Mouse (Mus musculus) myocyte (in vitro differentiated cells): ENCODE data around the gene Xirp1.
A peak's percentile ranks its signal among the peaks of the same experiment; 100 is the strongest.

Source experiments
- E2F4 ChIP-seq: IDR thresholded peaks from one replicate; pipeline ENCODE4 v1.6.1; 2011; ENCODE audit warnings: mild to moderate bottlenecking, control low read depth, moderate library complexity; ENCODE audit not compliant: insufficient read depth
- MAX ChIP-seq: IDR thresholded peaks from one replicate; pipeline ENCODE4 v1.6.1; 2011; ENCODE audit warnings: low read depth, mild to moderate bottlenecking, control low read depth
- MYOD1 ChIP-seq, 3 experiments: IDR thresholded peaks; one replicate each; pipeline ENCODE4 v1.6.1; 2011; ENCODE audit warnings: control low read depth in 2 of 3, low read depth in 2 of 3, mild to moderate bottlenecking in 2 of 3, moderate library complexity in 1 of 3; ENCODE audit not compliant: insufficient read length in 2 of 3, control insufficient read depth in 1 of 3
- POLR2A ChIP-seq: IDR thresholded peaks from one replicate; pipeline ENCODE4 v1.6.1; 2011; ENCODE audit warnings: low read depth, mild to moderate bottlenecking, control low read depth, moderate library complexity; ENCODE audit not compliant: insufficient read length
- POLR2AphosphoS2 ChIP-seq: IDR thresholded peaks from one replicate; pipeline ENCODE4 v1.6.1; 2011; ENCODE audit warnings: low read depth, control low read depth; ENCODE audit not compliant: insufficient read length
- SRF ChIP-seq: IDR thresholded peaks from one replicate; pipeline ENCODE4 v1.6.1; 2011; ENCODE audit warnings: low read depth; ENCODE audit not compliant: control insufficient read depth, insufficient read length
- TCF12 ChIP-seq: IDR thresholded peaks from one replicate; pipeline ENCODE4 v1.6.1; 2011; ENCODE audit warnings: mild to moderate bottlenecking, control low read depth; ENCODE audit not compliant: poor library complexity, insufficient read depth, severe bottlenecking
- USF1 ChIP-seq: IDR thresholded peaks from one replicate; pipeline ENCODE4 v1.6.1; 2011; ENCODE audit warnings: low read depth, mild to moderate bottlenecking, control low read depth, moderate library complexity

GRCm38 (mm10) chr9:120012781-120013180 lies 10.6 kb downstream of the Xirp1 start:
- TF ChIP-seq USF1 (no peak), MAX (no peak), TCF12 (no peak), E2F4 (no peak), POLR2A (no peak), SRF (no peak), MYOD1 (IDR thresholded peaks at IDR 0.05; ENCODE audit: control insufficient read depth in 1 of 3, insufficient read length in 2 of 3, low read depth in 2 of 3) (no peak), POLR2AphosphoS2 (peak; percentile 33)
